Mouse (Mus musculus) gonadal fat pad, adult 2 months (tissue): Measurements from ENCODE around the gene Olfr1023. TPM values are rescaled to one million over a fixed set of nuclear protein-coding genes. Genes with fewer than 3 reads are reported as not detected.

Experiments
- DNase-seq: peaks from one replicate; pipeline ENCODE4 v3.0.0-alpha.2; 2012; ENCODE audit warnings: low read depth
- polyA plus RNA-seq: library from polyadenylated mRNA; depleted of rRNA; stranded (reverse); fragments of >200 nt; gene quantifications from 2 replicates; pipeline ENCODE4 v1.2.3, GENCODE M21; 2012; rRNA removed

The Olfr1023 gene
- polyA plus RNA-seq: not detected in 2 replicates

DNA sequence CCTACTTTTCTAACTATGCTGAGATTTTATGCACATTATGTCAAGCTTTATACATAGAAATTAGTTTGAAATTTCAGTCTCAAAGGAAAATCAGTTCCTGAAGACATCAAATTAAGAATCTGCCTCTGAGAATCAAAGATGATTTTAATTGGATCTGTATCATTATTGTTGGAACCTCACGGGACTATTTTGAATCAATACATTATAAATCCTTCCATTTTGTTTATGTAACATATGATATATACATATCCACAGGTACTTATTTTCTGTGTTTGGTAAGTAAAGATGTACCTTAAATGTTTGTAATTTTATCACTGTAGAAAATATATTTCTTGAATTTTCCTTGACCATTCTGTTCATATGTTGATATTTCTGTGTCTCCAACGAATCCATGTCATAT lies at the start of gene Olfr1023:
TSS of gene Olfr1023 (plus strand) at position 301 of the 400 bp plus-strand sequence.
- DNase-seq: no peak

DNA sequence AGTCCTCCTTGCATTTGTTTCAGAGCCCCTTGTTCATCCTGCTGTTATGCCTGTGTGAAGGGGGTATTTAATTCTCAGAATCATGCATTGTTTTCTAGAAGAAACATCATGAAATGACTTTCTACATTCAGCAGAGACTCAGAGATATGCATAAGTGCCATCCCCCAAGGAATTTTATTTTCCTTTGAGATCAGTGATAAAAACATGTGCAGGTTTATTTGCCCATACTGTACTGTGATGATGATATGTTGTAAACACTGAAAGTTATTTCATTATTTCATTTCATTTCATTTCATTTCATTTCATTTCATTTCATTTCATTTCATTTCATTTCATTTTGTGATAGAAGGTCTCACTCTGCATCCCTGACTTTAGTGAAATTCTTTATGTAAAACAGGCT lies 40.1 kb upstream of the Olfr1023 start, which contains the start of gene Olfr1019:
TSS of gene Olfr1019 (minus strand) at position 101 of the 400 bp plus-strand sequence.
- DNase-seq: no peak

DNA sequence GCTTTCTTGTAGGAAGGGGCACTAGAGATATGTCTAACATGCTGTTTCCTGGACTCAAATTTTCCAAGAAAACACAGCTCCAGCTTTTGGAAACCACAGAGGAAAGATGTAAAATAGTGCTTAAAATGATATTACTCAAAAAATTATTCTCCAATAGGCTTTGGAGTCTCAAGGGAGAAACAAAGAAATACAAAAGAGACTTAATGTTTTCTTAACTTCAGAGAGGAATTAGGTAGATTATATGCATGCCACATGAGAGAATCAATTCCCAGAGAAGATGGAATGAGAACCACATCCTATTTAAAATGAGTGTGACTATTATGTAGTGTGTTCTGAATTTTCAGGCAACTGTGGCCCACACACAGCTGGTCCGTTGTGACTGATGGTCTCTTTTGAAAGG lies 38.7 kb upstream of the Olfr1023 start, which contains the start of gene Olfr1020:
TSS of gene Olfr1020 (plus strand) at position 301 of the 400 bp plus-strand sequence.
- DNase-seq: no peak

DNA sequence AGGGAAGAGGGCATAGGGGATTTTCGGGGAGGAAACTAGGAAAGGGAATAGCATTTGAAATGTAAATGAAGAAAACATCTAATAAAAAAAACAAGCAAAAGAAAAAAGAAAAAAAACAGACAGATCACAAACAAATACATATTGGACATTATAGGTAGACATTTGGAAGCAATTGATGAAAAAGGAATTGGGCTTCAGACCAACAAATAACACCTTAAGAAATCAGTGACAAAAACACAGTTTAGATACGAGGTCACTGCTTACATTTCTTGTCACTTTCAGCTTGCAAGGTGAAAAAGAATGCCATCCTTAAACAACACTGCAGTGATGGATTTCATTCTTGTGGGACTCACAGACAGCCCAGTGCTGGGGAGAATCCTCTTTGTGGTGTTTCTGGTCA lies 17.1 kb upstream of the Olfr1023 start, which contains the start of gene Olfr1022:
TSS of gene Olfr1022 (plus strand) at position 301 of the 400 bp plus-strand sequence.
- no peak for DNase-seq

DNA sequence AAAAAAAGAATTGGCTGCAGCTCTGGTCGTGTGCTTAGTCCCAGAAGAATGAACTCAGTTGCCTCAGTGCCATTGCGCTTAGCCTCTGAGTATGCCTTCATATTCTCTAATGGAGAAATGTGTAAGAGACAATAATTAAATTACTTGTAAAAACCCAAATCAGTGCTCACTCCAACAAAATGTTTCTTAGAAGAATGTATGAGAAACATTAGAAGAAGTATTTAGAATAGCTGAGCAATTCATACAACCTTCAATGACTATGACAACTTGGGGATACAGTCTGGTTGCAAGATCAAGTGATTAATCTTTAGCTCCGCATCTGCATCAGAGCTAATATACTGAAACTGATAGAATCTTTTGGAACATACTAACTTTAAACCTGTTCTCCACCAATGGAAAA lies 19.5 kb downstream of the Olfr1023 start, which contains the start of gene Olfr1024:
TSS of gene Olfr1024 (minus strand) at position 101 of the 400 bp plus-strand sequence.
- DNase-seq: no peak

DNA sequence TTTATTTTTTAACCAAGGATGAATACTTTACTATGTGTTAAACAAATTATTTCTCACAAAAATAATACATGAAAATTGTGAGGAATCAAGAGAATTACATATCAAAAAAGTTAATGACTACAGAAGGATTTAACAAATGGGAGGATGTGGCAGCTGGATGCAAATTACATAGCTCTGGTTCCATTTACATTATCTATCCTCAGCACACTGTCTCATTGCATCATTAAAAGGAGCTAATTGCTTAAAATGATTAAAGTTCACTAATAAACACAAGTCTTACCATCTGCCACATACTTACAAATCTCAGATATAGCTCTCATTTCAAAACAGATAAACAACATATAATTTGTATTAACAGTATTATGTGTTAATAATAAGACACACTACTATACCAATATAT lies 27.8 kb downstream of the Olfr1023 start:
- DNase-seq: no peak

DNA sequence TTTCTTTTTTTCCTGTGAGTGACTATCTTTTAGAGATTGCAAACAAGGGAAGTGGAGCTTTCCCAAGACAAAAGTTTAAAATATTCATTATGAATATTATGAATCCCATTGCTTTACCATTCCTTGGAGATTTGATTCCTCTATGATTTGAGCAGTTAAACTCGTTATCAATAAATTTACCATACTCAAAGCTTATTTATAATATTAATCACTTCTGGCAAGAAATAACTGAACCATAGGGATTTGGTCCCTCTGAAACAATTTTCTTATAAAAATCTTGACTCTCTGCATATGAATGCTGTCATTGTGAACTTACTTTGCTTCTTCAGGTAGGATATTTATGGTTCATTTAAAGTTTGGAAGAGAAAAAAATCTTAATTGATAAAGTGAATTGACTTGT lies 29.5 kb downstream of the Olfr1023 start, which contains the start of gene Olfr1025-ps1:
TSS of gene Olfr1025-ps1 (plus strand) at position 301 of the 400 bp plus-strand sequence.
- no peak for DNase-seq

DNA sequence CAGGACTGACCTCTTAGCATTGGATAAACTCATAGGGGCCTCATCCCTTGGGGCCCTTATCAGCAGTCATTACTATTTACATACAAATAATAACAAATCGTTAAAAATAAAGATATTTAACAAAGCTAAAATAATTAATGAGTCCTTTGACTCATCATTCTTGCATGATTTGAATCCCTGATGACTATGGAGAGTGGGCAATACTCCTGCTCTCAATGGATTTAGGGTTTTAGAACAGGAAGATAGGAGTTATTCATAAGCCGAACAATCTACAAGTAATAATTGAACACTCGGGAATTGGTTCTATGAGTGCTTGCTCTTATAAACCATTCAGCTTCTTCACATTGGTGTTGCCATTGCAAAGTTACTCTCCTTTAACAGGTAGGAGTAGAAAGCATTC lies 35.8 kb downstream of the Olfr1023 start, which contains the start of gene Olfr1026:
TSS of gene Olfr1026 (plus strand) at position 301 of the 400 bp plus-strand sequence.
- no peak for DNase-seq

Other genes with a start within 250 kb of the Olfr1023 start
- gene Olfr1002, start 234.9 kb upstream of the Olfr1023 start, polyA plus RNA-seq: not detected in 2 replicates
- gene Olfr154, start 221.2 kb upstream of the Olfr1023 start, polyA plus RNA-seq: not detected in 2 replicates
- not detected in 2 replicates for gene Olfr1006, start 206.9 kb upstream of the Olfr1023 start, polyA plus RNA-seq
- not detected in 2 replicates for gene Olfr1008, start 196.2 kb upstream of the Olfr1023 start, polyA plus RNA-seq
- gene Olfr1009, start 170.2 kb upstream of the Olfr1023 start, polyA plus RNA-seq: not detected in 2 replicates
- gene Olfr1012, start 122.9 kb upstream of the Olfr1023 start, polyA plus RNA-seq: not detected in 2 replicates
- gene Olfr1013, start 118.5 kb upstream of the Olfr1023 start, polyA plus RNA-seq: not detected in 2 replicates
- gene Olfr1014, start 112.9 kb upstream of the Olfr1023 start, polyA plus RNA-seq: not detected in 2 replicates
- not detected in 2 replicates for gene Olfr1015, start 103.6 kb upstream of the Olfr1023 start, polyA plus RNA-seq
- gene Olfr1016, start 83.1 kb upstream of the Olfr1023 start, polyA plus RNA-seq: not detected in 2 replicates
- gene Olfr1018, start 67.2 kb upstream of the Olfr1023 start, polyA plus RNA-seq: not detected in 2 replicates
- gene Olfr1019, start 40.2 kb upstream of the Olfr1023 start, polyA plus RNA-seq: not detected in 2 replicates
- gene Olfr1020, start 38.6 kb upstream of the Olfr1023 start, polyA plus RNA-seq: not detected in 2 replicates
- not detected in 2 replicates for gene Olfr1022, start 17.0 kb upstream of the Olfr1023 start, polyA plus RNA-seq
- gene Olfr1024, start 19.4 kb downstream of the Olfr1023 start, polyA plus RNA-seq: not detected in 2 replicates
- not detected in 2 replicates for gene Olfr1025-ps1, start 29.6 kb downstream of the Olfr1023 start, polyA plus RNA-seq
- gene Olfr1026, start 35.9 kb downstream of the Olfr1023 start, polyA plus RNA-seq: not detected in 2 replicates
- gene Olfr1028, start 64.8 kb downstream of the Olfr1023 start, polyA plus RNA-seq: not detected in 2 replicates
- gene Olfr1029, start 88.3 kb downstream of the Olfr1023 start, polyA plus RNA-seq: not detected in 2 replicates
- gene Olfr1030, start 93.6 kb downstream of the Olfr1023 start, polyA plus RNA-seq: not detected in 2 replicates
- not detected in 2 replicates for gene Olfr1031, start 104.7 kb downstream of the Olfr1023 start, polyA plus RNA-seq
- not detected in 2 replicates for gene Olfr1032, start 119.9 kb downstream of the Olfr1023 start, polyA plus RNA-seq
- 0.61 and 1.0 TPM in 2 replicates for gene Olfr1033, start 135.0 kb downstream of the Olfr1023 start, polyA plus RNA-seq
- gene Olfr1034, start 160.2 kb downstream of the Olfr1023 start, polyA plus RNA-seq: 0.13 and 0.14 TPM in 2 replicates
- gene Olfr1036, start 188.4 kb downstream of the Olfr1023 start, polyA plus RNA-seq: not detected in 2 replicates
- not detected in 2 replicates for gene Olfr1037, start 201.7 kb downstream of the Olfr1023 start, polyA plus RNA-seq